Mouse (Mus musculus) olfactory bulb, adult 2 months (tissue): Measurements from ENCODE around the gene Zglp1.

Source experiments
- CTCF ChIP-seq: fragments of 200-500 bp; IDR thresholded peaks from 2 replicates; pipeline ENCODE4 v1.5.1; 2012; ENCODE audit warnings: low read depth, mild to moderate bottlenecking, low read length, moderate library complexity; ENCODE audit not compliant: insufficient read depth
- POLR2A ChIP-seq: fragments of 200-500 bp; IDR thresholded peaks from 2 replicates; pipeline ENCODE4 v1.6.1; 2012; ENCODE audit warnings: mild to moderate bottlenecking, low read depth, low read length, moderate library complexity; ENCODE audit not compliant: insufficient read depth

DNA sequence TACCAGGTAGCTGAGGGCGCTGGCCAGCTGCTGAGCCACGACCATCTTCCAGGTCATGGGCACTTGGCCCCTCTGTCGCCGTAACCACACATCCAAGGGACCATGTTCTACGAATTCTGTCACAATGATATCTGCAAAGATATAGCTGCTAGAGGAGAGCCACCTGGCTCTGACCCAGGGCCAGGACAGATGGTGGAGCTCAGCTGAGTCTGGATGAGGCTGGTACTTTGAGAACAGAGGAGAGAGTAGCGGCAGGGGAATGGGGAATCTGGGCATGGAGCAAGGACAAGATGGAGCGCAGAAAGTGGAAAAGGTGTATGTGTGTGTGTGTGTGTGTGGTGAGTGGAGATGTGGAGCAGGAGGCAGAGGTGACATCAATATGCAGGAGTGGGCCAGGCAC lies 47.3 kb upstream of the Zglp1 start:
- TF ChIP-seq CTCF (no peak), POLR2A (no peak)
